Mouse (Mus musculus): ENCODE data around the gene Plekha5.

GRCm38 (mm10) chr6:140444855-140445465 lies 21.1 kb downstream of the Plekha5 start:
- TF ChIP-seq CTCF (IDR thresholded peaks at IDR 0.05; ENCODE audit: low read depth) (no peak), EP300 (IDR thresholded peaks at IDR 0.05; ENCODE audit: low read depth) (no peak)

Measured in liver, postnatal 0 days (tissue).